Mouse (Mus musculus): ENCODE measurements around the gene Npcd. TPM values are rescaled to one million over a fixed set of nuclear protein-coding genes. Genes with fewer than 3 reads are reported as not detected.

The Npcd gene
- not detected for polyA plus RNA-seq (2015; fragmentation: Illumina TruSeq; extraction: RNeasy Lipid Tissue Mini Kit (QIAGEN cat#74804); ENCODE audit: insufficient read depth, low replicate concordance)

GRCm38 (mm10) chr15:79834130-79834880 lies at the start of gene Npcd, which contains the start of gene Cbx6:
Gene Npcd, minus strand, starts transcription at chr15:79834237.
Gene Cbx6, minus strand, starts transcription at chr15:79834688.

GRCm38 (mm10) chr15:79804352-79805071 lies 29.5 kb downstream of the Npcd start, which contains the start of gene Nptxr:
Gene Nptxr, minus strand, starts transcription at chr15:79804766.

GRCm38 (mm10) chr15:79777749-79778148 lies 56.3 kb downstream of the Npcd start, which contains the start of gene Dnal4:
Gene Dnal4, minus strand, starts transcription at chr15:79777849.

DNA sequence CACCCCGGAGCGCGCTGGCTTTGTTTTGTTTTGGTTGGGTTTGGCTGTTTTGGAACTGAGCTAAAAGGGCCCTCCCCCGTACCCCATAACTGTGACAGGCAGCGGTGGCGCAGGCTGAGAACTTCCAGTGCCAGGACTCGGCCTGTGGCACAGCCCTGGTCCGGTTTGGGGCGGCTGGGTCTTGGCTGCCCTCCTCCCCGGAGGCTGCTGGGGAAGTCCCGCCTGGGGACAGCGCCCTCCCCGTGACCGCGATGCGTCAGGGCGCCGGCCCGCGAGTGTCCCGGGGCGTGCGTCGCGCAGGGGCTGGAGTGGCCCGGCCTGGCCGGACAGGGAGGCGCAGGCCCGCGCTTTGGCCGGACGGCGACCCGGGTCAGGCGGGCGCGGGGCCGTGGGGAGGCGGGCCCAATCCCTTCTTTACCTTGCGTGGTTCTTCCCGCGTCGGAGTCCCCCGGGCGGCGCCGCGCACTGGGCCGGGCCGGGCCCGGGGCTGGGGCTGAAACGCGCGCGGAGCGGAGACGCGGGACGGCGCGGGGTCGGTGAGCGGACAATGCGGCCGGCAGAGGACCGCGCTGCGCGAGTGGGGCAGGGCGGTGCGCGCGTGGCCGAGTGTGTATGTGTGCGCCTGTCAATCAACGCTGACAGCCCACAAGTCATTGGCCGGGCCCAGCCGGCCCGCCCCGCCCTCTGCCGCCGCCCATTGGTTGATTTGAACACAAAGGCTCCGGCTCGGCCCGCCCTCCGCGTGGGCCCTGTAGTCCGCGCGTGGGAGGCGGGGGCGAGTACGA lies 91.9 kb downstream of the Npcd start, which contains the start of gene Sun2:
Gene Sun2 (minus strand): TSS at position 616 of the 785 bp plus-strand sequence.

Other genes with a start within 250 kb of the Npcd start
- gene Dmc1, start 229.1 kb downstream of the Npcd start, polyA plus RNA-seq (2015; fragmentation: Illumina TruSeq; extraction: RNeasy Lipid Tissue Mini Kit (QIAGEN cat#74804); ENCODE audit: insufficient read depth, low replicate concordance): 1.0 TPM
- gene Fam227a, start 175.3 kb downstream of the Npcd start, polyA plus RNA-seq (2015; fragmentation: Illumina TruSeq; extraction: RNeasy Lipid Tissue Mini Kit (QIAGEN cat#74804); ENCODE audit: insufficient read depth, low replicate concordance): 1.9 TPM
- gene Cby1, start 175.0 kb downstream of the Npcd start, polyA plus RNA-seq (2015; fragmentation: Illumina TruSeq; extraction: RNeasy Lipid Tissue Mini Kit (QIAGEN cat#74804); ENCODE audit: insufficient read depth, low replicate concordance): 5.9 TPM
- gene Tomm22, start 163.4 kb downstream of the Npcd start, polyA plus RNA-seq (2015; fragmentation: Illumina TruSeq; extraction: RNeasy Lipid Tissue Mini Kit (QIAGEN cat#74804); ENCODE audit: insufficient read depth, low replicate concordance): 210 TPM
- 20.9 TPM for gene Josd1, start 146.3 kb downstream of the Npcd start, polyA plus RNA-seq (2015; fragmentation: Illumina TruSeq; extraction: RNeasy Lipid Tissue Mini Kit (QIAGEN cat#74804); ENCODE audit: insufficient read depth, low replicate concordance)
- gene Gtpbp1, start 143.4 kb downstream of the Npcd start, polyA plus RNA-seq (2015; fragmentation: Illumina TruSeq; extraction: RNeasy Lipid Tissue Mini Kit (QIAGEN cat#74804); ENCODE audit: insufficient read depth, low replicate concordance): 35.7 TPM
- gene Sun2, start 91.7 kb downstream of the Npcd start, polyA plus RNA-seq (2015; fragmentation: Illumina TruSeq; extraction: RNeasy Lipid Tissue Mini Kit (QIAGEN cat#74804); ENCODE audit: insufficient read depth, low replicate concordance): 65.8 TPM
- 4.7 TPM for gene Dnal4, start 56.4 kb downstream of the Npcd start, polyA plus RNA-seq (2015; fragmentation: Illumina TruSeq; extraction: RNeasy Lipid Tissue Mini Kit (QIAGEN cat#74804); ENCODE audit: insufficient read depth, low replicate concordance)
- gene Nptxr, start 29.5 kb downstream of the Npcd start, polyA plus RNA-seq (2015; fragmentation: Illumina TruSeq; extraction: RNeasy Lipid Tissue Mini Kit (QIAGEN cat#74804); ENCODE audit: insufficient read depth, low replicate concordance): 1.9 TPM
- gene Cbx6, start 451 bp upstream of the Npcd start, polyA plus RNA-seq (2015; fragmentation: Illumina TruSeq; extraction: RNeasy Lipid Tissue Mini Kit (QIAGEN cat#74804); ENCODE audit: insufficient read depth, low replicate concordance): 12.9 TPM
- 616 TPM for gene Apobec3, start 57.4 kb upstream of the Npcd start, polyA plus RNA-seq (2015; fragmentation: Illumina TruSeq; extraction: RNeasy Lipid Tissue Mini Kit (QIAGEN cat#74804); ENCODE audit: insufficient read depth, low replicate concordance)
- gene Cbx7, start 136.9 kb upstream of the Npcd start, polyA plus RNA-seq (2015; fragmentation: Illumina TruSeq; extraction: RNeasy Lipid Tissue Mini Kit (QIAGEN cat#74804); ENCODE audit: insufficient read depth, low replicate concordance): 65.1 TPM
- gene Pdgfb, start 180.7 kb upstream of the Npcd start, polyA plus RNA-seq (2015; fragmentation: Illumina TruSeq; extraction: RNeasy Lipid Tissue Mini Kit (QIAGEN cat#74804); ENCODE audit: insufficient read depth, low replicate concordance): 4.6 TPM